Mouse (Mus musculus): ENCODE results near the gene Zkscan17. TPM values are rescaled to one million over a fixed set of nuclear protein-coding genes. Genes with fewer than 3 reads are reported as not detected.
A peak's percentile ranks its signal among the peaks of the same experiment; 100 is the strongest.

The Zkscan17 gene
- polyA plus RNA-seq, 1 experiment = 12.4 TPM

DNA sequence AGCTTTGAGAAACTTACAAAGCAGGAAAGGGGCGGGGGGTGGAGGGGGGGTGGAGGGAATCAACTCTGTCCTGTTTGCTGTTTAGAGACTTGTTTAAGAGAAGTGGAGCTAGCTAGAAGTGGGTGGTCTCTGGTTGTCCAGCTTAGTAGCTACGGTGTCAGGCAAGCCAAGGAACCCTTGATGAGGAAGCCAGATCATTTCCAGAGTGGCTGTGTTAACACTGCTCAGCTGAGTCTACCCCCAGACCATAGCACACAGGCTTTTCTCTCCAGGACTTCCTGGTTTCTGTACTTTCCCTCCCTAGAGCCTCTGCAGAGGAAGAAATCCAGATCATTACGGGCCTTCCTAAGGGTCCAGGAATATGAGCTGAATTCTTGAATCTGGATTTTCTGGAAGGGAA lies 11.8 kb downstream of the Zkscan17 start:
- Histone ChIP-seq H3K27ac (ENCODE audit: insufficient read depth, low read length) (no peak overlapping the region), H3K27me3 (ENCODE audit: control insufficient read depth, insufficient read depth, low read length) (no peaks in the 10 kb centered on the region), H3K4me1 (ENCODE audit: control insufficient read depth, insufficient read depth, low read length) (no peaks in the 10 kb centered on the region), H3K4me3 (replicated peaks; ENCODE audit: insufficient read depth, low read depth, low read length) (no peak overlapping the region)
- no peak for DNase-seq
- WGBS = 84% methylated on average over 3 of the region's 3 CpGs
- TF ChIP-seq POLR2A (IDR thresholded peaks at IDR 0.05; ENCODE audit: borderline replicate concordance, insufficient read depth, low read length) (no peak), CTCF (IDR thresholded peaks at IDR 0.05; ENCODE audit: borderline replicate concordance, insufficient read depth, low read depth, low read length) (no peak)

- Histone ChIP-seq H3K27ac (ENCODE audit: insufficient read depth, low read length) (no peak overlapping the region), H3K4me1 (ENCODE audit: control insufficient read depth, insufficient read depth, low read length) (no peaks in the 10 kb centered on the region), H3K4me3 (replicated peaks; ENCODE audit: insufficient read depth, low read depth, low read length) (no peak overlapping the region), H3K27me3 (ENCODE audit: control insufficient read depth, insufficient read depth, low read length) (no peaks in the 10 kb centered on the region)
- 74% methylated on average over 6 of the region's 6 CpGs for WGBS
- no peak for DNase-seq
- TF ChIP-seq CTCF (IDR thresholded peaks at IDR 0.05; ENCODE audit: borderline replicate concordance, insufficient read depth, low read depth, low read length) = no peak
- no peak for TF ChIP-seq POLR2A (IDR thresholded peaks at IDR 0.05; ENCODE audit: borderline replicate concordance, insufficient read depth, low read length)
Observed at GRCm38 (mm10) chr11:59514381-59514780, 12.2 kb downstream of the Zkscan17 start.

- DNase-seq = no peak
- Histone ChIP-seq H3K27me3 (ENCODE audit: control insufficient read depth, insufficient read depth, low read length) (no peaks in the 10 kb centered on the region), H3K4me1 (ENCODE audit: control insufficient read depth, insufficient read depth, low read length) (no peaks in the 10 kb centered on the region), H3K27ac (ENCODE audit: insufficient read depth, low read length) (no peak overlapping the region), H3K4me3 (replicated peaks; ENCODE audit: insufficient read depth, low read depth, low read length) (no peak overlapping the region)
- TF ChIP-seq CTCF (IDR thresholded peaks at IDR 0.05; ENCODE audit: borderline replicate concordance, insufficient read depth, low read depth, low read length) (no peak), POLR2A (IDR thresholded peaks at IDR 0.05; ENCODE audit: borderline replicate concordance, insufficient read depth, low read length) (no peak)
- WGBS = 77% methylated on average over 3 of the region's 3 CpGs
Observed at GRCm38 (mm10) chr11:59513556-59513955, 13.0 kb downstream of the Zkscan17 start.

DNA sequence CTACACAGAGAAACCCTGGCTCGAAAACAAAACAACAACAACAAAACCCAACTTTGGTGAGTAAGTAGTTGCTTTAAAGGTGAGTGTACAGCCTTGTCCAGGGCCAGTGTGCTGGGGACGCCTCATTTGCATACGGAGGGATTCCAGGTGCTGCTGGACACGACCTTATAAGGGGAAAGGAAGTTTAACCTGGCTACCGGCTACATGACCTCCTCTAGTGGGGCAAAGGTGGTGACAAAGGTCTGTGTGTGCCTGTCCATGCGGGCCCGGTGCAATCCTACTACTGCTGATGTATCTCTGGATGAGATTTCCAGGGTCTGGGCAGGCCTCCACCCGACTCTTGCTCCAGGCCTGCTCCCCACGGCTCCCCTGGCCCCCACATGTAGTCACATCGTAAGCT lies 13.8 kb downstream of the Zkscan17 start:
- Histone ChIP-seq H3K27me3 (ENCODE audit: control insufficient read depth, insufficient read depth, low read length) (no peaks in the 10 kb centered on the region), H3K27ac (ENCODE audit: insufficient read depth, low read length) (no peak overlapping the region), H3K4me1 (ENCODE audit: control insufficient read depth, insufficient read depth, low read length) (peaks cover 2% of the 10 kb centered on the region; the same call in 1 of the 2 replicates), H3K4me3 (replicated peaks; ENCODE audit: insufficient read depth, low read depth, low read length) (no peak overlapping the region)
- TF ChIP-seq CTCF (IDR thresholded peaks at IDR 0.05; ENCODE audit: borderline replicate concordance, insufficient read depth, low read depth, low read length) (no peak), POLR2A (IDR thresholded peaks at IDR 0.05; ENCODE audit: borderline replicate concordance, insufficient read depth, low read length) (no peak)
- 87% methylated on average over 10 of the region's 10 CpGs for WGBS
- no peak for DNase-seq

GRCm38 (mm10) chr11:59511558-59511957 lies 15.0 kb downstream of the Zkscan17 start:
- DNase-seq = no peak
- Histone ChIP-seq H3K27me3 (ENCODE audit: control insufficient read depth, insufficient read depth, low read length) (no peaks in the 10 kb centered on the region), H3K27ac (ENCODE audit: insufficient read depth, low read length) (no peak overlapping the region), H3K4me1 (ENCODE audit: control insufficient read depth, insufficient read depth, low read length) (peaks cover 7% of the 10 kb centered on the region; the same call in 1 of the 2 replicates), H3K4me3 (replicated peaks; ENCODE audit: insufficient read depth, low read depth, low read length) (no peak overlapping the region)
- WGBS = 76% methylated on average over 1 of the region's 1 CpGs
- no peak for TF ChIP-seq CTCF (IDR thresholded peaks at IDR 0.05; ENCODE audit: borderline replicate concordance, insufficient read depth, low read depth, low read length)
- no peak for TF ChIP-seq POLR2A (IDR thresholded peaks at IDR 0.05; ENCODE audit: borderline replicate concordance, insufficient read depth, low read length)

DNA sequence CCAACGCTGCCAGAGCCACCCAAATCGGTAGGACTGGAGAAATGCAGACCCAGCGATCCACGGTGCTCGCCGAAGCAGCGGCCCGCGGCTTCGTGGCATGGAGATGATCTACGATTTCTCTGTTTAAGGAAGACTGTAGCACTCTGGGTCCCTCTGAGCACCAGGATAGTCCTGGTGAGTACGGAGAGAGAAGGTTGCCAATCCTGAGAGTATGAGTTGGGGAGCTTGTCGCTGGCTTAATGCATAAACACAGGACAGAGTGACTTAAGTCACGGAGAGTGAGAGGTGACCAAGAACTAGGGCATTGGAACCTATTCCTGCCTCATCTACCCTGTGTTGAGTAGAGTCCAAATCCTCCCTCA lies 19.9 kb downstream of the Zkscan17 start:
- TF ChIP-seq CTCF (IDR thresholded peaks at IDR 0.05; ENCODE audit: borderline replicate concordance, insufficient read depth, low read depth, low read length) (0 out of 2 replicates have a peak, but pooled peaks have one; percentile 3), POLR2A (IDR thresholded peaks at IDR 0.05; ENCODE audit: borderline replicate concordance, insufficient read depth, low read length) (no peak)

DNA sequence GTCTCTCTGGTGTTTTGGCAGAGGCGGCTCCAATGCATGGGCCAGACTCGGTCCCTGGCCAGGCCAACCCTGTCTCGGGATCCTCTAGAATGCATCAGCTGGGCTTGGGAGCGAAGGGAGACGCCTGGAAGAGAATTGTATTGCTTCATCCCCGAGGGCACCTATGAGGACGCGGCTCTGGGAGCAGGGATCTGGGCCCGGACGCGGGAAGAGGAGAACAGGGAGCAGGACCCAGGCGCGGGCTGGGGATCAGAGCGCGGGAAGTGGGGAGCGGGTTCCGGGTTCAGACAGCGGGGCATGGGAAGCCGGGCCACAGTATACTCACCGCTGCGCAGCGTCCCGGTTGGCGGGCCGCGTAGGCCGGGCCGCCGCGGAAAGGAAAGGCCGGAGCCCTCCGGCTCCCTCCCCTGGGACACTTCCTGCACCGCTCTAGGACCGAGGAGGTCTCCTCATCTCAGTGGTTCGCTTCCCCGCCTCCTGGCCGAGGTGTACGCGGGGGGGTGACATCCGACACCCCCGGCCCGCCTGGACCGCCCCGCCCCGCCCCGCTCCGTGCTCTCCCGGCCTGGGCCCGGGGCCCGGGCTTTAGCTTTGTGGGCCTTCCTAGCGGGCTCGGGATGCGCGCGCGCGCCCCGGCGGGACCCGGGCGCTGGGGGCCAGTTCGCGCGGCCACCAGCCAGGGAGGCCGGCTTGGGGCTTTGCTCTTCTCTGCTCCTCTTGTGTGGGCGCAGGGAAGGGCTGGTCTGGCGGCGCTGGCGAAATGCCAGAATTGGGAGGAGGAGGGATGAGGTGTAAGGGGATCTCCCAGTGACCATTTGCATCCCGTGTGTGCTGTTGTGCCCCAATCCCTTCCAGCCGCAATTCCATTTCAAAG lies 20.5 kb downstream of the Zkscan17 start:
- peak; percentile 86 to 88 for DNase-seq
- TF ChIP-seq POLR2A (IDR thresholded peaks at IDR 0.05; ENCODE audit: borderline replicate concordance, insufficient read depth, low read length) (peak; percentile 45; the same call in 1 of the 2 replicates), CTCF (IDR thresholded peaks at IDR 0.05; ENCODE audit: borderline replicate concordance, insufficient read depth, low read depth, low read length) (no peak)
- WGBS = under 1% methylated on average over 66 of the region's 71 CpGs
- Histone ChIP-seq H3K4me3 (replicated peaks; ENCODE audit: insufficient read depth, low read depth, low read length) (peak overlapping the region; percentile 65), H3K4me1 (ENCODE audit: control insufficient read depth, insufficient read depth, low read length) (peaks cover 12% of the 10 kb centered on the region; the same call in 1 of the 2 replicates), H3K27ac (ENCODE audit: insufficient read depth, low read length) (peak overlapping the region; percentile 59), H3K27me3 (ENCODE audit: control insufficient read depth, insufficient read depth, low read length) (no peaks in the 10 kb centered on the region)

More for the DNA sequence above, 19.9 kb downstream of the Zkscan17 start:
- H3K4me1 ChIP-seq (ENCODE audit: control insufficient read depth, insufficient read depth, low read length) = peaks cover 12% of the 10 kb centered on the region; the same call in 1 of the 2 replicates
- DNase-seq = no peak
- under 1% methylated on average over 14 of the region's 14 CpGs for WGBS
- peak overlapping the region; percentile 65 for H3K4me3 ChIP-seq (replicated peaks; ENCODE audit: insufficient read depth, low read depth, low read length)
- H3K27me3 ChIP-seq (ENCODE audit: control insufficient read depth, insufficient read depth, low read length) = no peaks in the 10 kb centered on the region
- H3K27ac ChIP-seq (ENCODE audit: insufficient read depth, low read length) = peak overlapping the region; percentile 59

Measured in cerebellum, adult 2 months (tissue).